ENCODE assay signal across 13 mouse cellular contexts in genomic region chr5:33512253-33512884, GRCm38 (mm10).
DNase-seq lines count a peak whose midpoint lies in the region; ATAC-seq lines count a peak whose summit lies in the region.
"Had no signal": no experiment of that assay in that cellular context is flagged by ENCODE, and none has a peak within 500 bp of the region (broad histone marks: within the 10 kb centered on the region; RNA-seq: fewer than 3 reads in every experiment).

No protein-coding gene starts in this region.

- no peak for ATAC-seq in heart, embryonic 14.5 days (ENCODE audit: insufficient number of reproducible peaks, insufficient read depth, low FRiP score, low read depth)
- no peak for ATAC-seq in heart, embryonic 11.5 days (replicated peaks; ENCODE audit: insufficient number of reproducible peaks, low FRiP score, low TSS enrichment)
- peak; percentile 39; the same call in 1 of the 2 replicates for ATAC-seq in forebrain, embryonic 11.5 days (replicated peaks; ENCODE audit: low FRiP score)
- ATAC-seq in neural tube, embryonic 15.5 days (ENCODE audit: low FRiP score), result no peak; the same call in 1 of the 2 replicates
- ATAC-seq: CD4-positive, CD25-positive, alpha-beta regulatory T cell, adult 4 months had no signal

- no peaks in the 10 kb centered on the region for H3K9me3 ChIP-seq in heart, embryonic 14.5 days (ENCODE audit: control insufficient read depth, low read length)
- no peaks in the 10 kb centered on the region for H3K9me3 ChIP-seq in heart, embryonic 11.5 days (replicated peaks; ENCODE audit: control insufficient read depth, low read length)
- H3K9me3 ChIP-seq in forebrain, embryonic 11.5 days (ENCODE audit: control insufficient read depth, low read length), result no peaks in the 10 kb centered on the region
- no peaks in the 10 kb centered on the region for H3K9me3 ChIP-seq in limb, embryonic 10.5 days (replicated peaks)
- no peaks in the 10 kb centered on the region for H3K9me3 ChIP-seq in neural tube, embryonic 15.5 days (replicated peaks)
- H3K9me3 ChIP-seq: lung, embryonic 15.5 days had no signal

- no peak overlapping the region for H3K27ac ChIP-seq in heart, embryonic 14.5 days (replicated peaks in 1 of 2; ENCODE audit: control insufficient read depth in 1 of 2, insufficient read depth in 1 of 2, low read depth in 2 of 2, low read length in 2 of 2)
- no peak overlapping the region for H3K27ac ChIP-seq in heart, embryonic 11.5 days (ENCODE audit: low read depth, low read length)
- no peak overlapping the region for H3K27ac ChIP-seq in forebrain, embryonic 11.5 days (ENCODE audit: low read depth, low read length)
- 0 out of 2 replicates have a peak overlapping the region, but pooled peaks have one; percentile 26 for H3K27ac ChIP-seq in limb, embryonic 10.5 days
- no peak overlapping the region for H3K27ac ChIP-seq in neural tube, embryonic 15.5 days (replicated peaks)
- H3K27ac ChIP-seq: lung, embryonic 15.5 days had no signal

- peaks cover 0 to 5% of the 10 kb centered on the region in 2 experiments; a peak in 1 of 4 replicates for H3K4me1 ChIP-seq in heart, embryonic 14.5 days (ENCODE audit: control insufficient read depth in 2 of 2, insufficient read depth in 2 of 2, low read length in 2 of 2)
- peaks cover 2% of the 10 kb centered on the region; the same call in 1 of the 2 replicates for H3K4me1 ChIP-seq in heart, embryonic 11.5 days (ENCODE audit: control insufficient read depth, insufficient read depth, low read length)
- H3K4me1 ChIP-seq in forebrain, embryonic 11.5 days (replicated peaks; ENCODE audit: control insufficient read depth, insufficient read depth, low read length), result peaks cover 8% of the 10 kb centered on the region
- H3K4me1 ChIP-seq in limb, embryonic 10.5 days, result peaks cover 19% of the 10 kb centered on the region
- peaks cover 14% of the 10 kb centered on the region for H3K4me1 ChIP-seq in neural tube, embryonic 15.5 days
- H3K4me1 ChIP-seq: lung, embryonic 15.5 days had no signal

- peaks cover 5% of the 10 kb centered on the region; the same call in 1 of the 2 replicates for H3K27me3 ChIP-seq in heart, embryonic 14.5 days (ENCODE audit: control insufficient read depth, insufficient read depth, low read length)
- peaks cover 16% of the 10 kb centered on the region for H3K27me3 ChIP-seq in heart, embryonic 11.5 days (ENCODE audit: control insufficient read depth, insufficient read depth, low read length)
- H3K27me3 ChIP-seq in forebrain, embryonic 11.5 days (ENCODE audit: control insufficient read depth, insufficient read depth, low read length), result peaks cover 2% of the 10 kb centered on the region; the same call in 1 of the 2 replicates
- peaks cover 90% of the 10 kb centered on the region for H3K27me3 ChIP-seq in limb, embryonic 10.5 days (ENCODE audit: low read depth, poor library complexity, severe bottlenecking)
- H3K27me3 ChIP-seq in neural tube, embryonic 15.5 days (replicated peaks), result peaks cover 54% of the 10 kb centered on the region

- WGBS in heart, embryonic 14.5 days, result 40% methylated on average over 22 of the region's 22 CpGs
- 37% methylated on average over 22 of the region's 22 CpGs for WGBS in heart, embryonic 11.5 days (ENCODE audit: insufficient replicate concordance)
- 36% methylated on average over 22 of the region's 22 CpGs for WGBS in forebrain, embryonic 11.5 days
- 51% methylated on average over 22 of the region's 22 CpGs for WGBS in limb, embryonic 10.5 days
- WGBS in neural tube, embryonic 15.5 days, result 21% methylated on average over 22 of the region's 22 CpGs

- H3K36me3 ChIP-seq in heart, embryonic 14.5 days (ENCODE audit: control insufficient read depth, insufficient read depth, low read length), result no peaks in the 10 kb centered on the region
- H3K36me3 ChIP-seq in heart, embryonic 11.5 days (ENCODE audit: control insufficient read depth, insufficient read depth, low read length), result no peaks in the 10 kb centered on the region
- H3K36me3 ChIP-seq in forebrain, embryonic 11.5 days (ENCODE audit: control insufficient read depth, insufficient read depth, low read length), result no peaks in the 10 kb centered on the region
- H3K36me3 ChIP-seq in limb, embryonic 10.5 days, result no peaks in the 10 kb centered on the region
- H3K36me3 ChIP-seq in neural tube, embryonic 15.5 days, result no peaks in the 10 kb centered on the region
- H3K36me3 ChIP-seq: lung, embryonic 15.5 days had no signal

- no peak overlapping the region for H3K4me3 ChIP-seq in heart, embryonic 14.5 days (ENCODE audit: control insufficient read depth in 1 of 2, insufficient read depth in 1 of 2, low read depth in 1 of 2, low read length in 2 of 2)
- no peak overlapping the region for H3K4me3 ChIP-seq in heart, embryonic 11.5 days (ENCODE audit: low read depth, low read length)
- no peak overlapping the region for H3K4me3 ChIP-seq in forebrain, embryonic 11.5 days (ENCODE audit: low read depth, low read length)
- peak overlapping the region; percentile 25; the same call in 1 of the 2 replicates for H3K4me3 ChIP-seq in limb, embryonic 10.5 days
- no peak overlapping the region for H3K4me3 ChIP-seq in neural tube, embryonic 15.5 days (replicated peaks)
- H3K4me3 ChIP-seq: lung, embryonic 15.5 days; myocyte had no signal

- intact Hi-C loops in left cerebral cortex, postnatal 25 days (cut with DNase I), result no loop called here

- no peak overlapping the region for H3K9ac ChIP-seq in heart, embryonic 14.5 days (ENCODE audit: low read length)
- H3K9ac ChIP-seq in heart, embryonic 11.5 days (ENCODE audit: low read depth, low read length), result no peak overlapping the region
- peak overlapping the region; percentile 42; the same call in 1 of the 2 replicates for H3K9ac ChIP-seq in forebrain, embryonic 11.5 days (ENCODE audit: low read length)
- H3K9ac ChIP-seq in neural tube, embryonic 15.5 days (replicated peaks), result no peak overlapping the region; the same call in 1 of the 2 replicates
- H3K9ac ChIP-seq: lung, embryonic 15.5 days had no signal

- DNase-seq in forebrain, embryonic 11.5 days (ENCODE audit: low spot score), result no peak
- DNase-seq in limb, embryonic 10.5 days (ENCODE audit: low spot score), result no peak
- no peak for DNase-seq in thymus, postnatal 4 days
- DNase-seq in left cerebral cortex, postnatal 25 days (ENCODE audit: low spot score in 2 of 2), result no peak
- no peak for DNase-seq in layer of hippocampus, postnatal 14 days (ENCODE audit: low spot score in 2 of 2)
- DNase-seq: heart, adult 11 months; kidney, adult 18-20 months had no signal

- peak overlapping the region; percentile 19; the same call in 1 of the 2 replicates for H3K4me2 ChIP-seq in heart, embryonic 14.5 days (ENCODE audit: low read length)
- no peak overlapping the region for H3K4me2 ChIP-seq in heart, embryonic 11.5 days
- H3K4me2 ChIP-seq in forebrain, embryonic 11.5 days (ENCODE audit: low read depth, low read length, severe bottlenecking), result peak overlapping the region; percentile 28; the same call in 1 of the 2 replicates
- H3K4me2 ChIP-seq in neural tube, embryonic 15.5 days, result peak overlapping the region; percentile 47
- H3K4me2 ChIP-seq: lung, embryonic 15.5 days had no signal
